Mouse (Mus musculus) ES-E14 (cell line): Measurements from ENCODE around the gene Mapk6.

ENCODE experiments used
- ZC3H11A ChIP-seq: IDR thresholded peaks from 2 replicates; pipeline ENCODE4 v1.6.1; 2012; ENCODE audit warnings: low read depth, mild to moderate bottlenecking, inconsistent platforms, low read length, borderline replicate concordance
- ZNF384 ChIP-seq: IDR thresholded peaks from 2 replicates; pipeline ENCODE4 v1.6.1; 2012; ENCODE audit warnings: low read depth, low read length, inconsistent platforms

GRCm38 (mm10) chr9:75428274-75428600 lies 18.4 kb upstream of the Mapk6 start:
- TF ChIP-seq ZNF384, result no peak
- TF ChIP-seq ZC3H11A, result no peak
